Comparison of ENCODE assay signal across 9 mouse cellular contexts in the genomic region with DNA sequence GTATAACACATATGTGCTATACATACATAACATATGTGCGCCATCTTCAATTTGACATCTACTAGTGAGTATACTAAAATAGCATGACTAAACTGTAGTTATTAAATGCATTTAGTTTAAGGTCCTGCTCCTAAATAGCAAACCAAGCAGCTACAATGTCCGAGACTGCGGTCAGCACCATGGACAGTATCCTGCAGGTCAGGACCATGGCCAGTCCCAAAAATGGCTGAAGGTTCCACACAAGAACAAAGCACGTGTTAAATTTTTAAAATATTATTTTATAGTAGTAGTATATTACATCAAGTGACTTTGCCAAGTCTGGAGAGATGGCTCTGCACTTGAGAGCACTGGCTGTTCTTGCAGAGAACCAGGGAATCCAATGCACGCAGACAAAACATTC. TPM values are rescaled to one million over a fixed set of nuclear protein-coding genes. Genes with fewer than 3 reads are reported as not detected.
DNase-seq lines count a peak whose midpoint lies in the region; ATAC-seq and TF ChIP-seq lines count a peak whose summit lies in the region.
"Had no signal": no experiment of that assay in that cellular context is flagged by ENCODE, and none has a peak within 500 bp of the region (broad histone marks: within the 10 kb centered on the region; RNA-seq: fewer than 3 reads in every experiment).

No protein-coding gene starts in this region.

- no peak overlapping the region for H3K4me3 ChIP-seq in heart, postnatal 0 days (ENCODE audit: low read depth, low read length)
- no peak overlapping the region for H3K4me3 ChIP-seq in heart, embryonic 12.5 days
- H3K4me3 ChIP-seq: heart, embryonic 13.5 days had no signal

- DNase-seq in heart, postnatal 0 days (ENCODE audit: low spot score) = peak; percentile 17
- peak; percentile 89 for DNase-seq in NIH3T3 (ENCODE audit: low read depth)
- DNase-seq in gastrocnemius, postnatal 14 days = peak; percentile 19
- peak; percentile 71 for DNase-seq in lung, postnatal 14 days
- no peak for DNase-seq in cerebellum, adult 11-12 months
- no peak for DNase-seq in left cerebral cortex, postnatal 25 days (ENCODE audit: low spot score in 2 of 2)
- DNase-seq in layer of hippocampus, postnatal 36 days = no peak

- 59% methylated on average over 5 of the region's 5 CpGs for WGBS in heart, postnatal 0 days
- WGBS in heart, embryonic 12.5 days = 65% methylated on average over 5 of the region's 5 CpGs

- TF ChIP-seq CTCF in heart, postnatal 0 days (IDR thresholded peaks at IDR 0.05; ENCODE audit: low read depth) = no peak

- no peak overlapping the region for H3K9ac ChIP-seq in heart, postnatal 0 days (replicated peaks; ENCODE audit: low read depth, low read length)
- H3K9ac ChIP-seq in heart, embryonic 12.5 days = no peak overlapping the region
- H3K9ac ChIP-seq: heart, embryonic 13.5 days had no signal

- intact Hi-C loops in gastrocnemius, postnatal 14 days (cut with DNase I; ENCODE audit: low total_unique reads) = no loop called here
- intact Hi-C loops in left cerebral cortex, postnatal 25 days (cut with DNase I) = no loop called here

- H3K9me3 ChIP-seq in heart, postnatal 0 days (replicated peaks; ENCODE audit: control insufficient read depth, low read length) = no peaks in the 10 kb centered on the region
- H3K9me3 ChIP-seq in heart, embryonic 12.5 days (replicated peaks) = no peaks in the 10 kb centered on the region
- H3K9me3 ChIP-seq: heart, embryonic 13.5 days had no signal

- H3K27me3 ChIP-seq in heart, postnatal 0 days (ENCODE audit: control insufficient read depth, insufficient read depth, low read length) = no peaks in the 10 kb centered on the region
- H3K27me3 ChIP-seq in heart, embryonic 12.5 days (replicated peaks) = no peaks in the 10 kb centered on the region
- H3K27me3 ChIP-seq: heart, embryonic 13.5 days had no signal

- no peaks in the 10 kb centered on the region for H3K4me1 ChIP-seq in heart, postnatal 0 days (ENCODE audit: control insufficient read depth, insufficient read depth)
- no peaks in the 10 kb centered on the region for H3K4me1 ChIP-seq in heart, embryonic 12.5 days (replicated peaks)
- H3K4me1 ChIP-seq: heart, embryonic 13.5 days had no signal

- H3K36me3 ChIP-seq in heart, postnatal 0 days (replicated peaks; ENCODE audit: control insufficient read depth, insufficient read depth, low read length) = peaks cover 15% of the 10 kb centered on the region
- peaks cover 8% of the 10 kb centered on the region for H3K36me3 ChIP-seq in heart, embryonic 12.5 days

- TF ChIP-seq EP300 in heart, postnatal 0 days (IDR thresholded peaks at IDR 0.05; ENCODE audit: low read depth) = no peak

- no peak overlapping the region for H3K27ac ChIP-seq in heart, postnatal 0 days (ENCODE audit: low read depth)
- H3K27ac ChIP-seq in heart, embryonic 12.5 days (ENCODE audit: poor library complexity, severe bottlenecking) = no peak overlapping the region
- H3K27ac ChIP-seq: heart, embryonic 13.5 days had no signal

- no peak overlapping the region for H3K4me2 ChIP-seq in heart, postnatal 0 days (ENCODE audit: low read depth, low read length)
- H3K4me2 ChIP-seq in heart, embryonic 12.5 days = no peak overlapping the region
- H3K4me2 ChIP-seq: heart, embryonic 13.5 days had no signal

- no peak for ATAC-seq in heart, postnatal 0 days (ENCODE audit: insufficient read depth, low read depth)
- no peak for ATAC-seq in heart, embryonic 12.5 days (ENCODE audit: insufficient number of reproducible peaks, low FRiP score)

RNA-seq across cellular contexts. Expression of a gene that starts 33.2 kb away (rescaled TPM):
- total RNA-seq in heart, postnatal 0 days (2014; rRNA removed; ENCODE audit: low replicate concordance) = 18.5 and 25.2 TPM in 2 replicates
- 24.9 and 25.1 TPM in 2 replicates for polyA plus RNA-seq in heart, postnatal 0 days (2015; fragmentation: Nextera tagmentation; extraction: Ambion mirVana)
- polyA plus RNA-seq in heart, embryonic 12.5 days (2016; fragmentation: Nextera tagmentation; extraction: Ambion mirVana) = 36.4 and 42.5 TPM in 2 replicates
- total RNA-seq in gastrocnemius, postnatal 14 days (2021) = 10 to 100 TPM; 14.7 to 15.6 TPM
- 100 to 1,000 TPM; 889 to 958 TPM for total RNA-seq in left cerebral cortex, postnatal 25 days (2021)
- 1,000 to 10,000 TPM; 1,120 to 1,198 TPM for total RNA-seq in layer of hippocampus, postnatal 36 days (2021)

RNA-seq across cellular contexts. Expression of a gene that starts 45.9 kb away (rescaled TPM):
- 47.7 and 53.5 TPM in 2 replicates for total RNA-seq in heart, postnatal 0 days (2014; rRNA removed; ENCODE audit: low replicate concordance)
- polyA plus RNA-seq in heart, postnatal 0 days (2015; fragmentation: Nextera tagmentation; extraction: Ambion mirVana) = 55.1 and 63.5 TPM in 2 replicates
- 60.3 and 65.8 TPM in 2 replicates for polyA plus RNA-seq in heart, embryonic 12.5 days (2016; fragmentation: Nextera tagmentation; extraction: Ambion mirVana)
- 10 to 100 TPM; 14.7 to 20.8 TPM for total RNA-seq in gastrocnemius, postnatal 14 days (2021)
- 10 to 100 TPM; 48.9 to 56.4 TPM for total RNA-seq in left cerebral cortex, postnatal 25 days (2021)
- 10 to 100 TPM; 42.0 to 45.8 TPM for total RNA-seq in layer of hippocampus, postnatal 36 days (2021)

Comparison
In these comparisons a context has a peak if more than half of its experiments do, and no peak if none do; other contexts are left out.
1. DNase-seq: peak in heart, postnatal 0 days (single experiment), NIH3T3 (single experiment), gastrocnemius, postnatal 14 days (single experiment) and lung, postnatal 14 days (single experiment); none in cerebellum, adult 11-12 months (single experiment), left cerebral cortex, postnatal 25 days (0 of 2) and layer of hippocampus, postnatal 36 days (0 of 2).
2. RNA of a gene that starts 33.2 kb away (total RNA-seq): 1,120 to 1,198 TPM in layer of hippocampus, postnatal 36 days and 889 to 958 TPM in left cerebral cortex, postnatal 25 days; 18.5 to 25.2 TPM in heart, postnatal 0 days and 14.7 to 15.6 TPM in gastrocnemius, postnatal 14 days; every median in the first group is over 10 times any median in the second.